Mouse (Mus musculus): Measurements from ENCODE around the gene 1190005I06Rik.

Gene 1190005I06Rik

DNA sequence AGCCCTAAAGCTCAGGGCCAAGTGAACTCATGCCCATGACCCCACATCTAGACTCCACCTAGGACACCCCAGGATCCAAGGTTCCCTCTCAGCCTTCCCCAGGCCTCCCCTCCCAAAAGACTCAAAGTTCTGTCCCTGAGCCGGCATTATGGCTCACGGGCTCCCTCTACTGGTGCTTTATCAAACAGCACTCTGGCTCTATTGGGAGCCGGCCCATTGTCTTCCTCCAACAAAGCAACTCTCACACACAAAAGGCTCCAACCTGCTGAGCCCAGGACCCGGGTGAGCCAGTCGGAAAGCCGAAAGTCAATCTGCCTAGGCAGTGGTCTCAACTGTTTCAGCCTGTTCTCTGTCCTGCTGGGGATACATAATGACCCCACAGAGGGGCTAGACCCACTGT lies 29.3 kb downstream of the 1190005I06Rik start:
- DNase-seq = peak; percentile 48 to 53

DNA sequence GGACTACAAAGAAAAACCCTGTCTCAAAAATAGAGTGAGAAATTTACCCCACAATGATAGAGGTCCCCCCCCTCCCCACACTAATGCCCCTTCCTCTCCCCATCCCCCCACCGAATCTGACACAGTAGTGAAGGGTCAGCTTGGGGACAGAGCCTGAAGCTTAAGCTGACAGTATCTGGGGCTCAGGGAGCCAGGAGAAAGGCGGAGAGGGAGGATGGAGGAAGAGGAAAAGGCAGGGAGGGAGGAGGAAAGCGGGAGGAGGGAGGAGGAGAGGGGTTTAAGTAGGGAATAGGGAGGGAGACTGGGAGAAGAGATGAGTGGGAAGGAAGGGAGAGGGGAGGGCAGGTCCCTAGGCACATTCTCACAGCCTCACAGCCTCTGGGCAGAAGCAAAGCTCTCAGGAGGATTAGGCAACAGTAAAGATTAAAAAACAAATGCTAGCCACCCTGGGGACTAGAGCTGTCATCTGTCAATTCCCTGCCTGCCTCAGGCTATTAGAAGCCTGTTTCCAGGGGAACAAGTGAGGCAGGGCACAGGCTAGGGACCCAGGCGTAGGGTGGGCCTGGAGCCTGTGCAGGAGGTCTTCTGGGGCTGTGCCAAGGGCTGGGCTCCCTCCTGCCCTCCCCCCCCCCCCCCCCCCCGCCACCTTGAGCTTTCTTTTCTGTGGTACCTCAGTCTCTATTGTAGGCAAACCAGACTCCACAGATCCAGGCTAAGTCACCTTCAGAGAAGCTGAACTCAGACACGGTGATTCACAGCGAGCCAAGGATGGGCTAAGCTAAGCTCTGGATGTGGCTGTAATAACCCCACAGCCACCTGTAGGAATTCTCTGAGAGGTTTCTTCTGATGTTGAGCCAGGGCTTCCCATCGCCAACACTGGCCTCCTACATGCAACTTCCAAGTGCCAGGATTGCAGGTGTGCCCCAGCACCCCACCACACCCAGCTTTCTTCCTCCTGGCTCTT lies 30.5 kb downstream of the 1190005I06Rik start:
- no peak for DNase-seq

DNA sequence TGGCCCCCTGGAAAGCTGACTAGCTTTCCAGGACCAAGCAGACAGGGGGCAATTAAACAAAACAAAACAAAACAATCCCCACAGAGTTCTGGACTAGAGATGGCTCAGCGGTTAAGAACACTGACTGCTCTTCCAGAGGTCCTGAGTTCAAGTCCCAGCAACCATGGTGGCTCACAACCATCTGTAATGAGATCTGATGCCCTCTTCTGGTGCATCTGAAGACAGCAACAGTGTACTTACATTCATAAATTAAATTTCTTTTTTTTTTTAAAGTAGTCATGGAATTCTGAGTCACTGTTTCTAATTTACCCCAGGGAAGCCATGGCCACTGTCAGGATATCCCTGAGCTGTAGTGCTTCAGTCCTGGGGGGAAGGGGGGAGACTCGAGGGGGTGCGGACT lies 32.9 kb downstream of the 1190005I06Rik start:
- no peak for DNase-seq

DNA sequence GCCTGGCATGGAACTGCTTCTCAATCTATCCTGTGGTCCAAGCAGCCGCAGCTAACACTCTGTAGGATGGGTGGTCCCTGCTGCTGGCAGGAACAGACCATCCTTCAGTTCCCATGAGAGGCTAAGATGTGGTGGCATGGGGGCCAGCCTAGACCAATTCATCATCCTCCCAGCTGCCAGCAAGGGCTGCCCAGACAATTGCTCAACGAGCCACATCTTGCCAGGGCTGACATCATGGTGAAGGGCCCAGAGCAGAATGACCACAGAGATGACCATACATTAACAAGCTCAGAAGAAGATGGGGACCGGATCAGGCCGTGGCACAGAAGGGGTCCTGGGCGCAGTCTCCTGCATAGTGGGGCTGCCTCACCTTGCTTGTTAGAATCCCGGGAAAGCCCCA lies 36.6 kb downstream of the 1190005I06Rik start:
- no peak for DNase-seq

DNA sequence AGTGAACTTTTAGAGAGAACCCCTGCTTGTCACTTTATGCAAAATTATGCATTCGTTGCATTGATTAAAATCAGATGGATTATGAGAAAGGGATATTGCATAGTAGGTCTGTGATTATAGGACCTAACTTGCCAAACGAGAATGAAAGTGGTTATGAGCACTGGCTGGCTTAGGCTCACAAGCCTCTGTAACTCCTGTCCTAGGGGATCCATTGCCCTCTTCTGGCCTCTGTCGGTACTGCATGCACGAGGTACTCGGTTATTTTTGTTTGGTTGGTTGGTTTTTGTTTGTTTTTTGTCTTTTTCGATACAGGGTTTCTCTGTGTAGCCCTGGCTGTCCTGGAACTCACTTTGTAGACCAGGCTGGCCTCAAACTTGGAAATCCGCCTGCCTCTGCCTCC lies 39.5 kb downstream of the 1190005I06Rik start:
- DNase-seq = peak; percentile 67 to 73

DNA sequence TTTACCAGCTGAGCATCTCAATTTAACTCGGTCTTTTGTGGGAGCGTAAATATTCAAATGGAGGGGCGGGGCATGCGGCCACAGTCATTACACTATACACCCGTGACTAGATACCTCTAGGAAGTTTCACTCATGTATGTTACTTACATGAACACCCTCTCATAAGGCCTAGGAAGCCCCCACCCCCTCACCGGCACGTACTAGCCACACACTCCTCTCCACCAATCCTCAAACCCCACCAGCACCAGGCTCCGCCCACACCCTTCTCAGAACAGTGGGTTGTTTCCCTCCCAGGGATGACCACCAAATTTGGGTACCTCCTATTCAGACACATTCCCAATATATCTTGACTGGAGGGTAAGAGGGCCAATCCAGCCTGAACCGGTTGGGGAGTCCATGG lies 40.0 kb downstream of the 1190005I06Rik start:
- DNase-seq = no peak

DNA sequence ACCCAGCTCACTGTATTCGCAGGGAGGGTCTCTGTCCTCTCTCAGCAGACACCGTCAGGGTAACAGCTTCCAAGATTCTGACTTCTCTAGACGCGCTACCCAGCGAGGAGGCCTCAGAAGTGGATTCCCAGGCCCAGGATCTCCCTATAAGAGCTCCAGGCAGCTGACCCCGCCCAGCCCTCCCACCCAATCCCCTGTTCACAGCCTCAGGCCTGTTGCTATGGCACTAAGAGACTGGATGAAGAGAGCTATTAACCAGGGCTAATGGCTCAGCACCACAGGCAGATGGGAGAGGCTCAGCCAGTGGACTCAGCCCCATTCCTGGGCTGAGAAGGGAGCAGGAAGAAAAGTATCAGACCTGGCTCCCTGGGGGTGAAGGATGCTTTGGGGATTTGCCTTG lies 44.8 kb downstream of the 1190005I06Rik start:
- DNase-seq = no peak

DNA sequence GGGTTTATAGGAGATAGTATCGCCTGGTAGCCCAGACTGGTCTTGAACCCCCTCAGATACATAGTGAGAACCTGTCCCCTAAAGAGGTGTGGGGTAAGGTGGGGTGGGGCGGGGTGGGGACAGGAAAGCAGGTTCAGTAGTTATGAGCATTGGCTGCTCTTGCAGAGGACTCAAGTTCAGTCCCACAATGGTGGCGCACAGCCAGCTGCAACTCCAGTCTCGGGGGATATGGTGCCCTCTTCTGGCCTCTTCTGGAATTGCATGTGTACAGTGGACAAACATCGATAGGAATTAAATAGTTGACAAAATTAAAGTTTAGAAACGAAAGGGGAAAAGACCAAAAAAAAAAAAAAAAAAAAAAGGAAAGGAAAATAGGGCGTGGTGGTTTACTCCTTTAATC lies 47.9 kb downstream of the 1190005I06Rik start:
- DNase-seq = peak; percentile 77 to 82

DNA sequence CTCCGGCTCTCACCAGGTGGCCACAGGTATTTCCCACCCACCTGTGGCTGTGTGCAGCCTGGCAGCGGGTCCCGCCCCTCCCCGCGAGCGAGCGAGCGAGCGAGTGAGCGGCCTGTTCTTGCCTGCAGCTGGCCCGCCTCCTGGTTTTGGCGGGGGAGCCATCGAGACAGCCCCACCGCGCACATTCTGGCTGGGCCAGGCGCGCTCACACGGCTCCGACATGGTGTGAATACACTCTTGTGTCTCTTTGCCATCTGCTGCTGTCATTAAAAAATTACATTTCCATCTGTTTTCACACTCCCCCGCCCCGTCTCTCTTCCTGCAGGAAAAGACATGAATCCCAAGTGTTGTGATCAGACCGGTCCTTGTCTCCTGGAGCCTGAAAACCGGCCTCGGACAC lies 48.9 kb downstream of the 1190005I06Rik start:
- no peak for DNase-seq

DNA sequence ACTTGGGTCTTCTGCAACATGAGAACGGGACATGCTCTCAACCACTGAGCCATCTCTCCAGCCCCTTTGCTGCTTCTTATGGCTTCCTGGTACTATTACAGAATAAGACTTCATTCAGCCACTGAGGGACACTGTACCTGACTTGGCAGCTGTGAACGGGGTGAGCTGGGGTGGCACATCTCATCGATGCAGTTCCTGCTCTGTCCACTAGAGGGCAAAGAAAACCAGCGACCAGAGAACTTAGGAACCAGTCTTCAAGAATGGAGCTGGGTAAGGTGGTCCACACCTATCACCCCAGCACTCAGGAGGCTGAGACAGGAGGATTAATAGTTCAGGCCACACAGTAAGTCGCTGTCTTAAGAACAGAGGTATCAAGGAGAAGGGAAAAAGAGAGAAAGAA lies 51.5 kb downstream of the 1190005I06Rik start:
- peak in 1 of 2 experiments; percentile 49 for DNase-seq

DNA sequence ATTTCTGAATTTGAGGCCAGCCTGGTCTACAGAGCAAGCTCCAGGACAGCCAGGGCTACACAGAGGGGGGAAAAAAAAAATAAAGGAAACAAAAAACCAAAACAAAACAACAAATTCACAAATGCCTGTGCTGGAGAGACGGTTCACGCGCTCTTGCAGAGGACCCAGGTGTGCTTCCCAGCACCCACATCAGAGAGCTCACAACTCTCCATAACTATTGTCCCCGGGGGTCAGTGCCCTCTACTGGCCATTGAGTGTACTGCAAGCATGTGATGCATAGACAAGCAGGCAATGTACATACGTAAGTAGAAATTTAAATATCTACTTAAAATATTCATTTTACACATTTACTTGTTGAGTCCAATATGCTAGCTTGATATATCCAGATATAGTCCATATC lies 52.9 kb downstream of the 1190005I06Rik start:
- no peak for DNase-seq

DNA sequence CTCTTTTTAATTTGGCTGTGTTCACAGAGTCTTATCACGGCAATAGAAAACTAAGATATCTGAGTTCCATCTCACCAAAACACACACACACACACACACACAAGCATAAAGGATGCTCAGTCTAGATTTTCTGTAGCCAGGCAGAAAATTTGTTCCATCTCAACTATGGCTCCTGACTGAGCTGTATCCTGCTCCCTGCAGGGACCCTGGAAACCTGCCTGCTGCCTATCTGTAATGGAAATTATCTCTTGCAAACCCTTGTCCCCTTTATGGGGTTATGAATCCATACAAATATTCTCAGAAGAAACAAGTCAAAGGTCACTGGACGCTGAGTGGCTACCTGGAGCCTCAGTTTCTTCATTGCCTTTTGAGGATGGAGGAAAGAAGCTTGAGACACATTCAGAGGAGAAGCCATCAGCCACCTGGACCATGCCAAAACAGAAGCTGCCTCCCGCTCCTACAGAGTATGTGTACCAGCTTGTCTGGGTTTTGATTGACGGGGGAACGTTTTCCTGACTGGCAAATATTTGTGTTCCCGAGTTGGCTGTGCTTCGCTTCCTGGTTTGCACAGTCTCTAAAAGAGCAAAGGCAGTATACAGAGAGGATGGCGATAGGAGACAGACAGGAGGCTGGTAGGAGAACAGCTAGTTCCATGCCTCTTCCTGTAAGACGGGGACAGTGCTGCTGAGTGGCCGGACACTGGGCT lies 55.7 kb downstream of the 1190005I06Rik start:
- DNase-seq = peak in 1 of 2 experiments; percentile 42

DNA sequence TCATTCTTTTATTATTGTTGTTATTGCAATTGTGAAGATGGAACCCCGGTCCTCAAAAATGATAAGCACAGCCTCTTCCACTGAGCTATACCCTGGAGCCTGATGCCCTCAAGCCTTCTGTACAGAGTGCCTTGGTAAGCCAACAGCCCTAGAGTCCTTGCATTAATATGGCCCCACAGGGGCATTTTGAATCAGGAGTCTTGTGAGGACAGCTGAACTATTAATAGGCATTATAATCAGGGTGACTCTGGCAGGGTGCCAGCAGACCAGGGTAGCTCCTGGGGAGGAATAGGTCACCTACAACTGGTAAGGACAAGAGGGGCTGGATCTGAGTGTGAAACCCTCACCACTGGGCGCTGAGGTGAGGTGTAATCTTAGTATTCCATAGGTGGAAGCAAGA lies 57.5 kb downstream of the 1190005I06Rik start:
- DNase-seq = no peak

DNA sequence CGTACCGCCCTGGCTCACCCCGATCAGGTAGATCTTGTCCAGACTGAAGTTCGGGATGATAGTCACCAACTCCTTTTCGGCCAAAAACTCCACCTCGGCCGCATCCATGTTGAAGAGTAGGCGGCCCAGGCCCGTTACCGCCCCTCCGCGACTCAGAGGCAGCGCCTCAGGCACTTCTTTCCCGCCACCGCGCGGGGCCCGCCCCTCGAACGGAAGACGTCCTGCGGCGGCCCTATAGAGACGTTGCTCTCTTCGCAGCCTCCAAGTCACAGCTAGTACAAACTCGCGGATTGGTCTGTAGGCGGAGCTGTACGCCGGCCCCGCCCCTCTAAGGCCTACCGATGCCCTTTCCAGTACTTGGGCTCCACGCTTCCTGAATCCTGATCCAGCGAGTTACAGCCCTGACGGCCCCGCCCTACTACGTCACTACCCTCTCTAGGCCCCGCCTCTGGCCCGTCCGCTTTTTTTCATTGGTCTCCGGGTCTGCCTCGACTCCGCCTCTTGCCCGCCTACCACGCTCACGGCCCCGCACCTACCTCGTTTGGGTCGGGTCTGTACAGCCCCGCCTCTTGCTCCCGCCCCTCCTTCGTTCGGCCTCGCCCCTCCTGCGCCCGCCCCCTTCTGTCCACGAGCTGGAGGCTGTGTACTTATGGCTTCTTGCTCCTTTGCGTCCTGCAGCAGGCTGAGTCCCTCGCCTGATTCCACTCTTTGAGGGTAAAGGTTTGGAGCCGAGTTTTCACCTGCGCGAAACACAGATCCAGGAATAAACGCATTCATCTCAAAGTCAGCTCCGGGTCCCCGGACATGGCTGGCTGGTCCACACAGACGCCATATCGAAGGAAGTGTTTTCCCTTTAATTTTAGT lies 58.3 kb downstream of the 1190005I06Rik start, which contains the start of gene Gins2:
TSS of gene Gins2 (minus strand) at position 397 of the 864 bp plus-strand sequence.
- DNase-seq = peak; percentile 100

DNA sequence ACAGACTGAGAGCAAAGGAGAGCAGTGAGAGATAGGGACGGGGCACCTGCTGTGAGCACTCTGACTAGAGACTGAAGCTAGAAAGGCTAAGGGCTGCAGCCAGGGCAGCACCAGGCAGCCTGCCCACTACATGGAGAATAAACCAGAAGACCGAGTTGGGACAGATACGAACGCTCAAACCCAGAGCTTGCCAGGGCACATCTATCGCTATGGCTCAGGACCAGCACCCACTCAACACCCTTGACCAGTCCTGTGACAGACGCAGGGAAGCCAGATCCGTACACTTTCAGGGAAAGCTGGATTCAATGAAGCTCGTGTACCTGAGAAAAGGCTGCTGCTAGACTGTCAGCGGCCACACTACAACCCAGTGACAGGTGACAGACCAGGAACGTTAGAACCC lies 61.9 kb downstream of the 1190005I06Rik start:
- DNase-seq = no peak

DNA sequence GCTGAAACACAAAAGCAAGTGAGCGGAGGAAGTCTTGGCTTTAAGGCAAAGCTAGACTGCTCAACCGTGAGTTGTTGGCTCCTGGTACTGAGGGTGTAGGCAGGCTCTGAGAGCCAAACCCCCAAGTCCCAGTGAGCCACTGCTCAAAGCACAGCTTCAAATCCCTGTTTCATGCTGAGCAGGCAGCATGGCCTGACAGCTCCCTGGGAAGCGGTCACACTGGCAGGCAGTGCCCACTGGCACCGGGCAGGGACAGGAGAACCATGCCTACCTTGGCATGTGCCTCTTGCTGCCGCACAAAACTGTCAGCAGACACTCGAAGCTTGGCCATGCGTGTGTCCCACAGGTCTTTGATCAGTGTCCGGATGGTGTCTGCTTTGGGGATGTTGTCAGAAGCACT lies 65.6 kb downstream of the 1190005I06Rik start:
- no peak for DNase-seq

DNA sequence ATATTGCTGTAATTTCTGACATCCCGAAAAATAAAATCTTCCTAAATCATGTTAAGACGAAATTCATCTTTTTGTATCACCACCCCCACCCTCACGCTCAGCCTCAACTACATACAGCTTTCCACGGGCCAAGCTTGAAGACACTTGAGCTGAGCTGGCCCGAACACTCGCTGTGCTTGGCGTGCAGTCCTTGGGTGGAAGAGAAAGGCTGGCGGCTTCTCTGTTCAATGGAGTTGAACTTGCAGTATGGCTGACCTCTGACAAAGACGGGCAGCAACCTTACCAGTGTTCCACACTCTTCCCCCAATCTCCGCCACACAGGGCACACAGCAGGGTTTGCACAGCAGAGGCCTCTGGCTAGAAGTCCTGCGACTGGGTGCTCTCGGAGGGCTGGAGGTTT lies 66.1 kb downstream of the 1190005I06Rik start:
- no peak for DNase-seq

DNA sequence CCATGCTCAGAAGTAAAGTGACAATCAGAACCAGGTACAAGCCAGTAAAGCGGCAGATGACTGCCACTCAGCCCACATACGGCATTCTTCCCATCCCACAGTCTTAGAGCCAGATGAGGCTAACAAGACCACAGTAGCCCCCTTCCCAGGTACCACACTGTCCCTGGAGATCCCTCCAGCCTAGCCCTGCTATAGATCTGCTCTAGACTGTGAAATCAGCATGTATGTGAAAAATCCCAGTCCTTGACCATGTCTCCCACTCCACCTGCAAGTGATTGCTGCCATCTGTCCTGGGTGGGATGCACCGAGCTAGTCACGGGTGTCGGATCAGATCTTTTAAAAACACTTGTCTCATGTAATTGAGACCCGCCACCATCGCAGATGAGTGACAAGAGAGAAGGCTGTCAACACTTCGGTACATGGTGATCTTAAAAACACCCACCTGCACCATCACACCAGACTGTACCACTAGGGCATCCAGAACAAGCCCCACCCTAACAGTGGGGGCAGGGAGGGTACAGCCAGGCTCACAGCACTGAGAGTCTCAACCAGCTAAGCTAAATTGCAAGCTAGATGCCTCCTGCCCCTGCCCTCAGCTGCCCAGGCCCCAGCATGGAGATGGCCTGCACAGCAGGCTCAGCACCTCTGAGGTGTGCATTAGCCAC lies 67.0 kb downstream of the 1190005I06Rik start:
- DNase-seq = no peak

DNA sequence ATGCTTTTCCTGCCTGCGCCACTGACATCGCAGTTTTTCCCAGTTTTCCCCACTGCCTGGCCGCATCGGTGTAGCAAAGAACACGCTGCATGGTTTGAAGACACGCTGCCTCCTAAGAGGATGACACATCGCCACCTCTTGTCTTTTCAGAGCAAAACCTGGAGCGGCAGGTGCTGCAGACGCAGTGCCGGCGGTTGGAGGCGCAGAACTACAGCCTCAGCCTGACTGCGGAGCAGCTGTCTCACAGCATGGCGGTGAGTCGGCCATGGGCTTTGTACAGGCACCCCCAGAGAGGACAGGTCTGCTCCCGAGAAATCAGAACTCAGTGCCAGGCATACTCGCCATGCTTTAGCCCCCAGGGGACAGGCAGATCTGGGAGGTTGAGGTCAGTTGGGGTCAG lies 69.6 kb downstream of the 1190005I06Rik start:
- DNase-seq = no peak

DNA sequence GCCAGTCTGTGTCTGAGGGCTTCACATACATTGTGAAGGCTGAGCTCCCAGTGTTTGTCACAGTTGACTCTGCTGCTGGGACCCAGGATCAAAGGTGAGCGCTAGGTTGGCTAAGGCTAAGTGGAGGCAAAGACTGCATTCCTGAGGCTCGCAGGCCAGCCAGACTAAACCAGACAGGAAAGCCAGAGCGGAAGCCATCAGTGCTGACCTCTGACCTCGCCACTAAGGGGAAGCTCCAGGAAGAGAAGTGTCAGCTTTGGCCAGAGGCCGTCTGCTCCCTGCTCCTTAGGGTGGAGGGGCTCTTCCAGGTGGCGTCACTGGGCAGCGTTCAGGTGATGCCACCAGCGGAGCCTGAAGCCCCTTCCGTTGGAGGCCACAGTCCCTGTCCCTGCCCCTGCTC lies 71.6 kb downstream of the 1190005I06Rik start:
- DNase-seq = no peak

DNA sequence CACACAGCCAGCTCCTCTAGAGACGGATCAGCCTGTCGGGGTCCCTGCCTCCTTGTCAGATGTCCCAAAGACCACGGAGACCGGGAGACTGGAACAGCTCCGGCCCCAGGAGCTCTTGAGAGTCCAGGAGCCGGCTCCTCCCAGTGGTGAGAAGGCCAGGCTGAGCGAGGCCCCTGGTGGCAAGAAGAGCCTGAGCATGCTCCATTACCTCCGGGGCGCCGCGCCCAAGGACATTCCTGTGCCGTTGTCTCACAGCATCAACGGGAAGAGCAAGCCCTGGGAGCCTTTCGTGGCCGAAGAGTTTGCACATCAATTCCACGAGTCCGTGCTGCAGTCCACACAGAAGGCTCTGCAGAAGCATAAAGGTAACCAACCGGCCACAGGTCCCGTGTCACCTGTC lies 72.5 kb downstream of the 1190005I06Rik start:
- no peak for DNase-seq

DNA sequence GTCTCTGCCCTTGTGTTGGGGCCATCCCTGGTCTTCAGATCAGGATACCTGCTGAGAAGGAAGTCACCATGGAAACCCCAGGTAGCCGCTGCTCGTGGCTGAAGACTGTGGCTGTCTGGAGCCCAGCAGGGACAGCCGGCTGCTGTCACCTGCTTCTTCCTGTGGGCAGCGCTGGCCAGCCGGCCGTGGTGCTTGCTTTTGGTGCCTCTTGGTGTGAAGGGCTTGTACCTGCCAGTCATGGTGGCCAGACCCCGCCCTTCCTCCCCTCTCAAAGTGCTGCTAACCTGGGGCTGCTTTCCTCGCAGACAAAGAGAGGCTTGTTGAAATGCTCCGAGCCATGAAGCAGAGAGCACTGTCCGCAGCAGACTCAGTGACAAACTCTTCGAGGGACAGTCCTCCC lies 73.6 kb downstream of the 1190005I06Rik start:
- no peak for DNase-seq
